Mouse (Mus musculus): ENCODE measurements around the gene Igsf9.

Gene Igsf9

GRCm38 (mm10) chr1:172481540-172482280, at the start of gene Igsf9:
TSS of gene Igsf9 (plus strand) at chr1:172481788.
- peak; percentile 93 for DNase-seq

- DNase-seq, result peak; percentile 70 to 77
These were observed 49.6 kb upstream of the Igsf9 start for GRCm38 (mm10) chr1:172431836-172432586.

DNA sequence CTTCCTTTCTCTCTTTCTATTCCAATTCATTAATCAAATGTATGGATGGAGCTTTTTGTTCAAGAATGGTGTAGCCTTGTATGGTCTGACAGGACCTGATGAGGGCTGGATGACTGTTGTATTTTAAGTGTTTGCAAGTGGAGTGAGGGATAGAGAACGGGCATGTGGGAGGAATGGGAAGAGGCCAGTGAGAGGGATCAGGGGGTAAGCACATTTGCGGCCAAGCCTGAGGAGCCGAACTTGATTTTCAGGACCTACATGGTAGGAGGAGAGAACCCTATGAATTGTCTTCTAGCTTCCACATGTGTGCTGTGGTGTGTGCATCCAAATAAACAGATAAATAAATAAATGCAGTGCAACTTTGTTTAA, 49.0 kb upstream of the Igsf9 start:
- no peak for DNase-seq

DNA sequence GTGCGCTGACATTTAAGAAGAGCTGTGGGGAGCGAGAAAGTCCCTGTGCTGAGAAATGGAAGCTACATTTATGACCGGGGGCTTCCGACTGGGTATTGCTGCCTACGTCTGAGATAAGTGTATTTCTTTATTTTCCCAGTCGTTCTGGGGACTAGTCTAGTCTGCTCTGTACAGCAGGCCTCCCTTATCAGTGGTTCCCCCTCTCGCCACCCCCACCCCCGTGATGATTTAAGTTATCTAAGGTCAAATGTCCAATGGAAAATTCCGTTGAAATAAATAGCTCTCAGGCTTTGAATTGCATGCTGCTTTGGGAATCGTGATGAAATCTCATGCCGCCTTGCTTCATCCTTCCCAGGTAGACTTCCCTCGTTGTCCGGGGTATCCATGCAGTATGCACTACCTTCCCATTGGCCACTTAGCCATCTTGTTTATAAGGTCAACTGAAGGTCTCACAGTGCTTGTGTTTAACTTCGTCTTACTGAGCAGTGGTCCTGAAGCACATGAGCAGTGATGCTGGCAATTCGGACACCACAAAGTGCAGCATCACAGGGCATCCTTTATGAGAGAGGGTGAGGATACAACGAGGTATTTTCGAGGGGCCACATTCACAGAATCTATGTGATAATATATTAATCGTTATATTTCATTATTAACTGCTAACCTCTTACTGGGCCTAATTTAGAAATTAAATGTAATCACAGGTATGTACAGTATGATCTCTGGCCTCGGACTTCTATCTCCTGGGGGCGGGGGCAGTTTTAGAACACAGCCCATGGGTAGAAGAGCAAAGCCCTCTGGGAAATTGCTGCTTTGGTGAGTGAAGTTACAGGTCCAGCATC, 48.4 kb upstream of the Igsf9 start:
- DNase-seq, result no peak

- no peak for DNase-seq
These were observed 47.8 kb upstream of the Igsf9 start for GRCm38 (mm10) chr1:172433851-172434165.

GRCm38 (mm10) chr1:172436785-172437184, 44.8 kb upstream of the Igsf9 start:
- no peak for DNase-seq

DNA sequence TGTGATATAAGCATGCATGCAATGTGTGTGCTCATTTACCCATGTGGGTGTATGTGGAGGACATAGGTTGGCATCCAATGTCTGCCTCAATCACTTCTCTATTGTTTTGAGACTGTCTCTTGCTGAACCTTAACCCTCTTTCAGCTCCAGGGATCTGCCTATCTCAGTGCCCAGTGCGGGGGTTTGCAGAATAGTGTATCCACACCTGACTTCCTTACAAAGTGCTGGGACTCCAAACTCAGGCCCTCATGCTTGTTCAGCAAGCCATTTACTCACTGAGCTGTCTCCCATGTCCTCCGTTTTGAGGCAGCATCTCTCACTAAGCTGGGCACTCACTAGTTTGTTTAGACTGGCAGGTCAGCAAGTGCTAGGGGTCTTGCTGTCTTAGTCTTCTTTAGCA, 43.0 kb upstream of the Igsf9 start:
- no peak for DNase-seq

- DNase-seq, result no peak
These were observed 41.1 kb upstream of the Igsf9 start for GRCm38 (mm10) chr1:172440521-172440920.

- DNase-seq, result no peak
These were observed 39.6 kb upstream of the Igsf9 start for GRCm38 (mm10) chr1:172441935-172442445.

GRCm38 (mm10) chr1:172450226-172450625, 31.4 kb upstream of the Igsf9 start:
- no peak for DNase-seq

DNA sequence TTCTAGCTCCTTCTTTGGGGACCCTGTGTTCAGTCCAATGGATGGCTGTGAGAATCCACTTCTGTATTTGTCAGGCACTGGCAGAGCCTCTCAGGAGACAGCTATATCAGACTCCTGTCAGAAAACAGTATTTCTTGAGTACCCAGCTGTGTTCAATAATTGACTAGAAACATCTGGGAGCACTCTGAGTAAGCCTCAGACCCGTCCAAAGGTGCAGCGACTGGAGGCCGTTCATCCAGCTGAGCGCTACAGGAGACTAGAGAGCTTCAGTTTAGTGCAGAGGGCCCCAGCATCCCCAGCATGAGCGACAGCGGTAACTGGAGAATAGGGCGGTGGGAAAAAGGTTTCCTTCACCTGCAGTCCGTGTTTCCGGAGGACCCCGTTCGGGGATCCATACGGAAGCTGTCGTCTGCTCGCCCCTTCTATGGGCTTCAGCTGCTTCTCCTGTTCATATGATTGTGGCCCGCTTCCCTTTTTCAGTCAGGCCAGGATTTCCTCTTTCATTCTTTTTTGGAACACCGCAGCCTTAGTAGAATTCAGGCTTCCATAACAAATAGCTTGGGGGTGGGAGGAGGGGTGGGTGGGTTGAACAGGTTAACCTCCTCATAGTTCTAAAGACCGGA, 30.6 kb upstream of the Igsf9 start:
- DNase-seq, result peak in 1 of 2 experiments; percentile 28

DNA sequence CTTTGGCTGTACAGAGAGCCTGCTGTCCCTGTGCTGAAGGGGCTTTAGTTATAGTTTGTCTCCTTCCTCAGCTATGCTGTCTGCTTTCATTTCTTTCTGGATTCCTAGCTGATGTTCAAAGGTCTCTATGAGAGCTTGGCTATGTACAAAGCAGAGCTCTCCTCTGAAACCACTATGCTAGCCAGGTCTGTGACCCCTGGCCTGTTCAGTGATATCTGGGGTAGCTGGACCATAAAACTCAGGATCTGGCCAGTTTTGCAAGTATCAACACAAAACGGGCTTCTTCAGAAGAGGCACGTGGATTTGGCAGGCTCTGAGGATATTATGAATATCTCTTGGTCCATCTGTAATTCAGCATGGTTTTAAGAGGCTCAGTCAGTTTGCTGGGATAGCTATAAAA, 28.7 kb upstream of the Igsf9 start:
- peak; percentile 38 to 43 for DNase-seq

- DNase-seq, result no peak
These were observed 27.8 kb upstream of the Igsf9 start for GRCm38 (mm10) chr1:172453810-172454209.

DNA sequence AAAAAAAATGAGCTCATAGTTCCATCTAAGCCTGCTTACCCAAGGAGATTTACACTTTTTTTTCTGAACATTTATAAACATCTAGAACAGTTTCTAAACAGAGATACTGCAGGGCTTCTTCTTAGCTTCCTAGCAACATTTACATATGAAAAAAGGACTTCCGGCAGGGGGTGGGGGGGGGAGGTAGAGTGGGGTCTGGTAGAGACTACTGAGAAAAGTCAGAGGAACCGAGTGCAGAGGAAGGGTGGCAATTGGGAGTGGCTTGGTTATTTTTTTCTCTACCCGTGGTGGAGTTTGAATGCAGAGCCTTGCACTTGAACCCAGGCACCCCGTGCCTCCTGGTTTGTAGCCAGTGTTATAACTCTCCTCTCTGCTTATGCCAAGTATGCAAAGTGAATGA, 26.2 kb upstream of the Igsf9 start:
- DNase-seq, result no peak

- no peak for DNase-seq
These were observed 25.4 kb upstream of the Igsf9 start for GRCm38 (mm10) chr1:172456001-172456677.

GRCm38 (mm10) chr1:172457196-172457595, 24.4 kb upstream of the Igsf9 start:
- DNase-seq, result no peak

GRCm38 (mm10) chr1:172458041-172458440, 23.5 kb upstream of the Igsf9 start:
- no peak for DNase-seq

GRCm38 (mm10) chr1:172461602-172462001, 20.0 kb upstream of the Igsf9 start:
- no peak for DNase-seq

GRCm38 (mm10) chr1:172462534-172462933, 19.1 kb upstream of the Igsf9 start:
- DNase-seq, result no peak

- DNase-seq, result no peak
These were observed 17.9 kb upstream of the Igsf9 start for GRCm38 (mm10) chr1:172463387-172464333.

DNA sequence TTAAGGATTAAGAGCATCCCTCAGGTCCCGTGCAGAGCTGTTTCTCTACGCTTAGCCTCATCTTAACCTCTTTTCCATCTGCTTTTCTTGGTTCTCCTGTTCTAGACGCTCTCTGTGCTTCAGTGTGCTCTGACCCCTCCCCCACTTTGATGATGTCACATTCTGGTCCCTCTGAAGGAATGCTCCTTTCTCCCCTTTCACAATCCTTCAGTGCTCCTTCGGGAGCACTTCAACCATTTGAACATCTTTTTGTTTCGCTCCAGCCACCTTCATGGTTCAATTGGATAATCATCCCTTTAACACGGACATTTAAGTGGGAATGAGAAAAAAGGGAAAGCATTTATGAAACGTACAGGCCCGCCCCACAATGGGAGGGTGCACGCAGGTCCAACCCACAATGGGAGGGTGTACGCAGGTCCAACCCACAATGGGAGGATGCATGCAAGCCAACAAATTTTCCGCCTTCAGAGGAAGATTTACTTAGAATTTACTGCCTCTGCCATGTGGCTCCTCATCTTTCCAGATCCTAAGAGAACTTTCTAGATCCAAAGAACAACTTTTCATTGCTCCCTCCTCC, 13.2 kb upstream of the Igsf9 start:
- DNase-seq, result no peak

All from kidney, postnatal 36 days (tissue).